Mouse (Mus musculus) midbrain, embryonic 14.5 days (tissue): ENCODE results near the gene Tmem69. TPM values are rescaled to one million over a fixed set of nuclear protein-coding genes. Genes with fewer than 3 reads are reported as not detected.

Experiments used
- ATAC-seq: fragments of 200-750 bp; cut with Nextera tagmentation; 2 replicates; pipeline ENCODE4 v1.8.0; 2017; ENCODE audit warnings: moderate number of reproducible peaks, moderate library complexity; ENCODE audit not compliant: low FRiP score, low TSS enrichment
- DNase-seq: peaks from one replicate; pipeline ENCODE4 v3.0.0-alpha.2; 2015
- H3K27ac ChIP-seq: fragments of 300-500 bp; sonication (generic); replicated peaks from 2 replicates; pipeline ENCODE4 v1.5.1; 2014; ENCODE audit warnings: mild to moderate bottlenecking, low read depth, low read length, moderate library complexity
- H3K27me3 ChIP-seq: fragments of 300-500 bp; sonication (generic); 2 replicates; pipeline ENCODE4 v1.6.1; 2014; ENCODE audit warnings: low read length, control low read depth, mixed read lengths; ENCODE audit not compliant: control insufficient read depth, insufficient read depth
- H3K36me3 ChIP-seq: fragments of 300-500 bp; sonication (generic); 2 replicates; pipeline ENCODE4 v1.6.1; 2014; ENCODE audit warnings: low read length, control low read depth; ENCODE audit not compliant: control insufficient read depth, insufficient read depth
- H3K4me1 ChIP-seq: fragments of 300-500 bp; sonication (generic); 2 replicates; pipeline ENCODE4 v1.6.1; 2014; ENCODE audit warnings: mild to moderate bottlenecking, antibody characterized with exemption, low read length, control low read depth; ENCODE audit not compliant: control insufficient read depth, insufficient read depth
- H3K4me2 ChIP-seq: fragments of 300-500 bp; sonication (generic); 2 replicates; pipeline ENCODE4 v1.6.1; 2014; ENCODE audit warnings: mild to moderate bottlenecking, low read length, moderate library complexity
- H3K4me3 ChIP-seq: fragments of 300-500 bp; sonication (generic); replicated peaks from 2 replicates; pipeline ENCODE4 v1.5.1; 2014; ENCODE audit warnings: low read depth, low read length
- H3K9ac ChIP-seq: fragments of 300-500 bp; sonication (generic); replicated peaks from 2 replicates; pipeline ENCODE4 v1.6.1; 2014; ENCODE audit warnings: mild to moderate bottlenecking, low read length, moderate library complexity
- H3K9me3 ChIP-seq: fragments of 300-500 bp; sonication (generic); 2 replicates; pipeline ENCODE4 v1.6.1; 2016; ENCODE audit warnings: low read length, control low read depth, mixed read lengths; ENCODE audit not compliant: control insufficient read depth
- WGBS: fragments of 180-500 bp; shearing (Covaris S2); extraction: QIAGEN DNeasy Blood & Tissue Kit; methylation state at CpG from one replicate; pipeline ENCODE4 v1.1.7; 2014; 5-methylcytosine and 5-hydroxymethylcytosine counted together
- polyA plus RNA-seq: library from polyadenylated mRNA; unstranded; fragments of >200 nt; fragmentation: Nextera tagmentation; extraction: Ambion mirVana; gene quantifications from 2 replicates; pipeline ENCODE4 v1.2.1, GENCODE M21; 2014

The Tmem69 gene
- 27.1 and 33.3 TPM in 2 replicates for polyA plus RNA-seq

DNA sequence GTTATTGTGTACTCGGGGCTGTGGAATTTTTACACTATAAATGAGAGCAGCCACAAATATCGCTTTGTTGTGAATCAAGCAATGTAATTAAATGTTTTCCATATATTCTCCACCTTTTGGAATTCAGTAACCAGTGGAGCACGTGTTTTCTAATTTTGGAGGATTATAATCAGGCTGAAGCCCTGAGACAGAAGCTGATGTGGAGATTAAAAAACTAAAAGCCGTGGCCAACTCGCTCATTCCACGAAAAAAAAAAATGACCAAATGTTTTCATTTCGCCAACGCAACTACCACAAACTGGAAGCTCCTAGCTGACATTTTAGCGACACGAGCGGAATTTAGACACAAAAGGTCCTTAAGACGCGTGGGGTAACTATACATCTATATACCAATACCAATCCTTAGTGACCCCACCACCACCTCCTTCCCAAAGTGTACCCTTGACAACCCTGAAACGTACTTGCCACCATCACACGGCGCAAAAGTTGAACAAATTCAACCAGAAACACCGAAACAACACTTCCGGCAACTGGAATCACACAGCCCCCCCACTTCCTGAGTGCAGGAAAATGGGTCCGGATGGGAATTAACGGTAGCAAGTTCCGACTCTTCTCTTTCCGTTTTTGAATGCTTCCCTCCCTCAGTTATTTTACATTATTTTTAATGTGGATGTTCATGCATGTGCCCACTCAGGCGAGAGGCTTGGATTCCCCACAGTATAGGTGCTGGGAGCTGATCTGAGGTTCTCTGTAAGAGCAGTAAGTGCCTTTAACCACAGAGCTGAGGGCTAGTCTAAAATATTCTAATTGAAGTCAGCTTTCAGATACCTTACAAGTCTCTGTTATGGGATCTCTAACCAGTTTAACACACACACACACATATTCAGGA lies at the start of gene Tmem69:
Gene Tmem69 (minus strand): TSS at position 524 of the 888 bp plus-strand sequence.
- Histone ChIP-seq H3K27me3 (no peaks in the 10 kb centered on the region), H3K27ac (peak within 1 kb of the TSS; percentile 89), H3K9me3 (no peaks in the 10 kb centered on the region), H3K4me3 (peak within 1 kb of the TSS; percentile 64), H3K36me3 (peaks cover 18% of the 10 kb centered on the region), H3K4me2 (peak within 1 kb of the TSS; percentile 77), H3K9ac (peak within 1 kb of the TSS; percentile 72), H3K4me1 (peaks cover 14% of the 10 kb centered on the region)
- 3% methylated on average over 23 of the region's 23 CpGs for WGBS
- ATAC-seq (no peak), DNase-seq (peak; percentile 91)

DNA sequence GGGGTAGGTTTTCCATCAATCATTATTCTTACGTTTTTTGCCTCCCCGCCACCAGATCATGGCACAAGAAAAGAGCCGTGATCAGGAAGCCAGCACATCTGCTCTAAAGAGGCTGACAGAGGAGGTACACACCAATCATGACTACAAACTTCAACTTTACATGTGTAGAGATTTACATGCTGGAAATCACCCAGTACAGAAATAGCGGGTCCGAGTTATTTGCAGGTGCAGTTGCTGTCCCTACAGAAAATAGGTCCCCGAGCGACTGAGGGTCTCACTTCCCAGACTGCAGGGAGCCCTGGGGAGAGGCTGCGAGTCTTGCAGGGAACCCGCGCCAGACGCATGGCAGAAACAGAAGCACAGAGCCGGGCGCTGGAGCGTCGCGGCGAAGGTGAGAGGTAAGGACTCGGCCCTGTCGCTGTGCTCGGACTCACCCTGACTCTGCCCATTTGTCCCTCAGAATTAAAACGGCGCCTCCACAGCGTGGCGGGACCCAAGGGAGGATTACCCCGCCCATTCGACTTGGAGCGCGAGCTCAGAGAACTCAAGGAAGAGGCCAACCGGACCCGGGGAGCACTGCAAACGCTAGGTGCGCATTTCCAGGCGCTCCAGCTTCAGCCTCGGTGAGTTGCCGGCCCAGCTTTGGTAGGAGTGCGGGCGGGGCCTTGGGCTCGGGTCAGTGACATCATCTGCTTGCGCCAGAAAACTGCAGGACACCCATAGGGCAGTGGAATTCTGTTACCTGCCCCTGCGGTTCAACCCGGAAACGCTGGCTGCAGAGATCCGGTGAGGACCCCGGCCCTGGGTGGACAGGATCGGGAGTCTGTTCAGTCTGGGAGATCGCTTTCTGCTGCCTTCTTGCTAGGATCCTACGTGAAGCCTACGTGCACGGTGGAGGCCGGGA lies 41.5 kb upstream of the Tmem69 start:
- no peaks in the 10 kb centered on the region for H3K27me3 ChIP-seq
- DNase-seq (peak; percentile 94), ATAC-seq (peak; percentile 93)
- peak overlapping the region; percentile 69 for H3K27ac ChIP-seq
- WGBS, result under 1% methylated on average over 50 of the region's 50 CpGs
- peak overlapping the region; percentile 88 for H3K4me2 ChIP-seq
- peak overlapping the region; percentile 58 for H3K4me3 ChIP-seq
- peak overlapping the region; percentile 75 for H3K9ac ChIP-seq
- no peaks in the 10 kb centered on the region for H3K9me3 ChIP-seq
- H3K36me3 ChIP-seq, result peaks cover 50% of the 10 kb centered on the region
- peaks cover 14% of the 10 kb centered on the region for H3K4me1 ChIP-seq

- no peaks in the 10 kb centered on the region for H3K9me3 ChIP-seq
- ATAC-seq (no peak), DNase-seq (no peak)
- peaks cover 50% of the 10 kb centered on the region for H3K36me3 ChIP-seq
- peak within 1 kb of the TSS; percentile 75 for H3K9ac ChIP-seq
- no peaks in the 10 kb centered on the region for H3K27me3 ChIP-seq
- H3K4me3 ChIP-seq, result peak within 1 kb of the TSS; percentile 58
- H3K4me2 ChIP-seq, result peak within 1 kb of the TSS; percentile 88
- H3K27ac ChIP-seq, result peak within 1 kb of the TSS; percentile 69
- H3K4me1 ChIP-seq, result peaks cover 14% of the 10 kb centered on the region
- WGBS, result 21% methylated on average over 5 of the region's 5 CpGs
These were observed 40.6 kb upstream of the Tmem69 start, which contains the start of gene Ccdc17 for GRCm38 (mm10) chr4:116596379-116596778. Gene Ccdc17, plus strand, starts transcription at chr4:116596654.

DNA sequence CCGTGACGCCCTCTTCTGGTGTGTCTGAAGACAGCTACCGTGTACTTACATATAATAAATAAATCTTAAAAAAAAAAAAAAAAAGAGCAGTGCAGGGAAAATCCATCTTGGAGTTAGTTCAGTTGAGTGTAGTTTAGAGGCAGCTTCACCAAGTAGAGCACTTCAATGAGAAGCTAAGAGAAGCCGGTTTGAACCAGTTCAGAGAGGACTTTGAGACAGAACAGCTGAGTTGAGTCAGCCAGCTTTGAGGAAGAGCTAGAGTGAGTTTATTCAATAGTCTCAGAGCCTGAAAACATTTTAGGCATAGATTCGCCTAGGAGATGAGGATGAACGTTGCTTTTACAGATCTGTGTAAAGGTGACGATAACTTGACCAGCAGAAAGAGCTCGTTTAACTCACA lies 40.1 kb upstream of the Tmem69 start:
- Histone ChIP-seq H3K4me2 (no peak overlapping the region), H3K4me3 (no peak overlapping the region), H3K27ac (no peak overlapping the region), H3K9me3 (no peaks in the 10 kb centered on the region), H3K9ac (no peak overlapping the region), H3K4me1 (peaks cover 14% of the 10 kb centered on the region), H3K27me3 (no peaks in the 10 kb centered on the region), H3K36me3 (peaks cover 50% of the 10 kb centered on the region)
- ATAC-seq, result no peak
- 83% methylated on average over 8 of the region's 8 CpGs for WGBS
- no peak for DNase-seq

DNA sequence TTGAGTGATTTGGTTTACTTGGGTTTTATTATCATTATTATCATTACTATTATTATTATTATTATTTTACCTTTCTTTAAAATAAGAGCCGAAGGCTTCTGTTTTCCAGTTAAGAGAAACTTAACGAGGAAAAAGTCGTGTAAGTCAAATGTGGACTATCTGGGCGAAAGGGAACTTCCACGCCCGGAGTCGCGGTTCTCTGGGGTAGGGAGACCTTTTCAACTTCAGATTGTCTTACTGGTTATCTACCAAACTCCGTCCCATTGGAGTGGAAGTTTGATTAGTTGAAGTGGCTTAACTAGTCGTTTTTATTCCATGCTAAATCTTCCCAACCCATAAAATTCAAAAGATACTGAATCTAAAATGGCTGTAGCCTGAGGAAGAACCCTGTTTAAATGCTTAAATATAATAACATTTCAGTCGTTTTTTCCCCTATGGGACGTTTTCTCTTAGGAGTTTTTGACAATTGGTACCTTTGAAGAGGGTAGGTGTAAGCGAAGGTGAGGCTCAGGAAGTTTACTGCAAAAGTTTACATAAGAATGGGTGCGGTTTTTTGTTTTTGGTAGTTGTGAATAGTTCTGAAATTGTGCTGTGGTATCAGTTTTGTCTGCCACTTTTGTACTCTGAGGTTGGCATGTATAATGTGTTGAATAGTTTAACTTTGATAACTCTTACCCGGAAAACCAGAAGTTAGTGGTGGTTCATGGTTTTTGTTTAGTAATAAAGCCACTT lies 2.6 kb upstream of the Tmem69 start:
- H3K4me1 ChIP-seq, result peaks cover 14% of the 10 kb centered on the region
- peak overlapping the region; percentile 77 for H3K4me2 ChIP-seq
- ATAC-seq, result no peak
- H3K9me3 ChIP-seq, result no peaks in the 10 kb centered on the region
- 6% methylated on average over 15 of the region's 15 CpGs for WGBS
- no peak for DNase-seq
- peak overlapping the region; percentile 72 for H3K9ac ChIP-seq
- no peaks in the 10 kb centered on the region for H3K27me3 ChIP-seq
- peaks cover 9% of the 10 kb centered on the region for H3K36me3 ChIP-seq
- no peak overlapping the region for H3K27ac ChIP-seq
- peak overlapping the region; percentile 64 for H3K4me3 ChIP-seq

DNA sequence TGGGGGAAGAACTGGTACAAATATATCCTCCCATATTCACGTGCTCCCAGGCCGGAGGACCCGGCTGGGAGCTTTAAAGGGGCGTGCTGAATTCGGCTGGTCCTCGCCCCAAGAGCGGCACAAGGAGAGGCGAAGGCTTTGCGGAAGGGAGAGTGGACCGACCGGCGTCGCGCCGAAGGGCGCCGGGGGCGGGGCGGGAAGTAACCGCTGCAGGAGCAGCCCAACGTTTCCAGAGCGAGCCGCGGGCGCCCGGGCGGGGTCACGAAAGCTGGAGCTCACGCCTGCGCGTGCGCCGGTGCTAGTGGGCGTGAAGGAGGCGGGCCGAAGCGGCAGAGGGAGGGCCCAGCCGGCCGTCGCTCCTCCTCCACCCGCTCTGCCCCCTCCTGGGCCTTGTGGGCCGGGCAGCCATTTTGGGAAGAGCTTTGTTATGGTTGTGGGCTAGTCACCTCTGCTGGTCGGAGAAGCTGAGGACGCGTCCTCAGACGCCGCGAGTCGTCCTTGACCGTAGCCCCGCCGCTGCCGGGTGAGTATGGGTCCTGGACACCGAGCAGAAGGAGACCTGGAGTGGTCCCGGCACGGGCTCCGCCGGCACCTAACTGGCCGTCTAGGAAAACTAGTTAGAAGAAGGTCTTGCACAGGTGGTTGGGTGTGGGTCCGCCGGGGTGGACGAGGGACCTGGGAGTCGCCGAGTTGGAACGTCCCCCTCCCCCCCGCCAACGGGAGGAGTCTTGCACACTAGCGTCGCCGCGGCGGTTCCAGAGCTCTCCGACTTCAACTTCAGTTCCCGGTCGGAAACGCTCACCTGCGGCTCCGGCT lies 1.8 kb upstream of the Tmem69 start, which contains the start of gene Gpbp1l1:
Gene Gpbp1l1 (plus strand): TSS at position 353 of the 816 bp plus-strand sequence.
- peak; percentile 98 for DNase-seq
- Histone ChIP-seq H3K9me3 (no peaks in the 10 kb centered on the region), H3K9ac (peak within 1 kb of the TSS; percentile 72), H3K4me2 (peak within 1 kb of the TSS; percentile 77), H3K4me3 (peak within 1 kb of the TSS; percentile 64), H3K27ac (peak within 1 kb of the TSS; percentile 89), H3K36me3 (peaks cover 14% of the 10 kb centered on the region), H3K27me3 (no peaks in the 10 kb centered on the region), H3K4me1 (peaks cover 14% of the 10 kb centered on the region)
- ATAC-seq, result peak; percentile 97
- under 1% methylated on average over 78 of the region's 78 CpGs for WGBS

DNA sequence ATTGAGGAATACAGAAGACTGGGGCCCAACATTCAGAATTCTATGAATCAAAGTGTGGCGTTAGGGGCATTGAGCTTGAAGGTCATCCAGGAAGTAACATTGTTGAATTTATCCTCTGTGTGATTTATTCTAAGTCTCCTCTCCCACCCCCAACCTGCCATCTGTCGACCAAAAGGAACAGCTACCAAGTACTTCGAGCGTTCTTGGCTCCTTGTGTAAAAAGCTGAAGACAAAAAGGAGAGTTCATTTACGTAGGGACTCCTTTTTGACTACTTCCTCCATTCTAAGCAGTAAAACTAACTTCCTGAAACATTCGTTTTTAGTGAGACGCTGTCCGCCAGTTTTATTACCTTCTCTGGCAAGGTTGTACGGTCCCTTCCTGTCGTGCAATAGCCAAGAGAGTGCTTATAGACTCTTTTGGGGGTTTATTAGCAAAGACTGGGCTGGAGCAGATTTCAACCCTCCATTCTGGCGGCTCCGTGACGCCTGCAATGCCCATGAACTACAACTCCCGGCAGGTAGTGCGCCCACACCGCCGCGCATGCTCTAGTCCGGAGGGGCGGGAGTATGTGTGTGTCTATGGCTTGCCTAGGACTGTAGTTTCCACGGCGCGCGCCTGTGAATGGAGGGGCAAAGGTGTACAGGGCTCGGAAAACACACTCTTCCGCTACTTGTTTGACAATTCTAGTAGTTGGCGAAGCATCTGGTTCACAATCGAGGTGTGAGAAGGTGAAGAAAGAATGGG lies 997 bp upstream of the Tmem69 start:
- H3K27ac ChIP-seq, result peak overlapping the region; percentile 89
- no peaks in the 10 kb centered on the region for H3K27me3 ChIP-seq
- under 1% methylated on average over 28 of the region's 28 CpGs for WGBS
- peaks cover 14% of the 10 kb centered on the region for H3K4me1 ChIP-seq
- H3K4me2 ChIP-seq, result peak overlapping the region; percentile 77
- H3K4me3 ChIP-seq, result peak overlapping the region; percentile 64
- DNase-seq (peak; percentile 97), ATAC-seq (peak; percentile 96)
- H3K9ac ChIP-seq, result peak overlapping the region; percentile 72
- H3K36me3 ChIP-seq, result peaks cover 18% of the 10 kb centered on the region
- no peaks in the 10 kb centered on the region for H3K9me3 ChIP-seq
